Mouse (Mus musculus) brain, embryonic 14.5 days (tissue): Measurements from ENCODE around the gene Fry.

Source experiments
- CTCF ChIP-seq: fragments of 200-500 bp; IDR thresholded peaks from 2 replicates; pipeline ENCODE4 v1.5.1; 2012; ENCODE audit warnings: inconsistent platforms, mild to moderate bottlenecking, moderate library complexity, borderline replicate concordance; ENCODE audit not compliant: insufficient read depth, insufficient read length; ENCODE audit errors: extremely low read depth
- POLR2A ChIP-seq: fragments of 200-500 bp; IDR thresholded peaks from 2 replicates; pipeline ENCODE4 v1.6.1; 2012; ENCODE audit warnings: mild to moderate bottlenecking, inconsistent platforms, borderline replicate concordance; ENCODE audit not compliant: poor library complexity, insufficient read depth, insufficient read length, severe bottlenecking; ENCODE audit errors: extremely low read depth

DNA sequence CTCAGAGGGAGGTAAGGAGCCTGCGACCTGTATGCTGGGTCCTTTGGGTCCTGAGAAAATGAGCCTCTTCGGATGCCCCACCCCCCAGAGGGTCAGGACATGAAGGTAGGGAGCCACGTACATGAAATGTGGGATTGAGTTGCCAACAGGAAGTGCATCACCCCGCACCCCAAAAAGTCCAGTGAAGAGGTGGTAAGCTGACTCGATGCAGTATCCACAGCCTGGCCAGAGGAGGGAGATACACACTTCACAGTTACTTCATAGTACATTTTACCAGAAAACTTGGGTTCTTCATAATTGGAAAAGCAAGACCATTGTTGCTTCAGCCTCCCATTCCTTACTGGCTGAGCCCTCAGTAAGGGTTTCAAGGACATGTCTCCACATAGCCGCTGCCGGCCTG, 266.8 kb downstream of the Fry start:
- TF ChIP-seq CTCF (no peak), POLR2A (no peak)
